Mouse (Mus musculus) urinary bladder, adult 18-20 months (tissue): Measurements from ENCODE around the gene Map2k6.

Experiments used
- DNase-seq, 2 experiments: peaks; one replicate each; pipeline ENCODE4 v3.0.0; 2022; ENCODE audit warnings: low spot score in 2 of 2, mixed read lengths in 2 of 2

Gene Map2k6

DNA sequence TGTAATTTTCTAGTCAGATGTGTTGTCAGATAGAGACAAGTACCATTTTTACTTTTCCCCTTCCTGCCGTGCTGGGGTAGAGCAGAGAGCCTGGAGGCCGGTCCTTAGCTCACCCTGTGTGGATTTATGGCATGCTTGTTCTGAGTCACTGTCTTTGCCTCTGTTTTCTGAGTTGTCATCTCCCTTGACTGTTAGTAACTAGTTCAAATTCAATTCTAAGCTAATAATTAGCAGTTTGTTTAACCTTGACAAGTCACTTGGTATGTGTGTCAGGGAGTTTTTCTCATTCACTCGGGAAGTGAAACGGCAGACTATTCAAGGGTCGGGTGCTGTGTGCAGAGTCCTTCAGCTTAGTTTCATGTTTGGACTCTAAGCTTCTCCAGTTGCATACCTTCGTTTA lies 86.2 kb downstream of the Map2k6 start:
- no peak for DNase-seq

DNA sequence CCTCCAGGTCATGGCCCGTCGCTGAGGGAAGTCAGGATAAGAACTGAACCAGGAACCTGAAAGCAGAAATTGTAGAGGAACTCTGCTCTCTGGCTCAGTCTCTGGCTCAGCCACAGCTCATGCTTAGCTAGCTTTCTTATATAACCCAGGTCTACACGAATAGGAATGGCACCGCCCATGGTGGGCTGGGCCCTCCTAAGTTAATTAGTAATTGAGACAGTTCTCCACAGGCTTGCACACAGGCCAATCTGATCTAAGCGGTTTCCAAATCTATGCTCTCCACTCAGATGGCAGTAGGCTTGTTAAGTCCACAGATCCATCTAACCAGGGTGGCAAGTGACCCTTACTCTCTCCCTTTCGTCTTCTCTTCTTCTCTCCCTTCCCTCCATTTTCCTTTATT lies 88.9 kb downstream of the Map2k6 start:
- DNase-seq, result no peak

- no peak for DNase-seq
These were observed 89.4 kb downstream of the Map2k6 start for GRCm38 (mm10) chr11:110488301-110488700.

DNA sequence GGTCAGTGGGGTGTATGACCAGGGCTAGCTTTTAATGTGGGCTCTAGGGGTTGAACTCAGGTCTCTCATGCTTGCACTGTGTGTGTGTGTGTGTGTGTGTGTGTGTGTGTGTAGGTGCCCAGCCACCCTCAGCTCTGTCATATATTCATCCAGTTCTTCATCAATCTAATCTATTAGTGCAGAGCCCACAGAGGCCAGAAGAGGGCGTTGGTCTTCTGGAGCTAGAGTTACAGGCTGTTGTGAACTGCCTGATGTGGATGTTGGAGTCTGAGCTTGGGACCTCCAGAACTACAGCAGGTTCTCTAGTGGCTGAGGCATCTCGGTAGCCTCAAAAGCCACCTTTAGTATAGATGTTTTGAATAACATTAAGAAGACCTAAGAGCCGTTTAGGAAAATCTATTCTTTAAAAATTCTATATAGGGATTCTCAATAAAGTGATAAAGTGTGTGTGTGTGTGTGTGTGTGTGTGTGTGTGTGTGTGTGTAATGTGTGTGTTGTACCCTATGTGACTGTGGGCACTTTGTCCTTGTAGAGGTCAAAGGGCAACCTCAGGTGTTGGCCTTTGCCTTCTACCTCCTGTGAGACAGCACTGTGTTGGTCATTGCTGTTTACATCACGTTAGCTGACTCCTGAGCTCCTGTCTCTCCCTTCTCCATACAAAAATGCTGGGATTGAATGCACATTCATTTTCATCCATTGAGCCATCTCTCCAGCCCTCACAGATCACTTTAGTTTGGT lies 96.6 kb downstream of the Map2k6 start:
- DNase-seq, result no peak

- no peak for DNase-seq
These were observed 97.1 kb downstream of the Map2k6 start for GRCm38 (mm10) chr11:110496061-110496446.

DNA sequence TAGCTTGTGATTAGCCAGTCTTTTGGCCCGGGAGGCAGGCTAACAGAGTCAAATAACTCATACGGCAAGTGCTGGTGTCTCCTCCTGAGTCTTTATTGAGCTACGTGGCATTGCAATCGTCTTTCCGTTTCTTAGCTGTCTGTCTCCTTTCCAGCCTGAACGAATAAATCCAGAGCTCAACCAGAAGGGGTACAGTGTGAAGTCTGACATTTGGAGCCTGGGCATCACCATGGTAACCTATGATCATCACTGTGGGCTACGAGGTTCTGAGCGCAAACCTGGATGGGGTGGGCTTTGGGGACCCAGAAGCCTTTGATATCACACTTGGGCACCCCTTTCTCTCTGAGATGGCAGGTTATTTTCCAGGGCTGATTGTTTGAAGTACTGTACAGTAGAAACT lies 98.8 kb downstream of the Map2k6 start:
- no peak for DNase-seq

DNA sequence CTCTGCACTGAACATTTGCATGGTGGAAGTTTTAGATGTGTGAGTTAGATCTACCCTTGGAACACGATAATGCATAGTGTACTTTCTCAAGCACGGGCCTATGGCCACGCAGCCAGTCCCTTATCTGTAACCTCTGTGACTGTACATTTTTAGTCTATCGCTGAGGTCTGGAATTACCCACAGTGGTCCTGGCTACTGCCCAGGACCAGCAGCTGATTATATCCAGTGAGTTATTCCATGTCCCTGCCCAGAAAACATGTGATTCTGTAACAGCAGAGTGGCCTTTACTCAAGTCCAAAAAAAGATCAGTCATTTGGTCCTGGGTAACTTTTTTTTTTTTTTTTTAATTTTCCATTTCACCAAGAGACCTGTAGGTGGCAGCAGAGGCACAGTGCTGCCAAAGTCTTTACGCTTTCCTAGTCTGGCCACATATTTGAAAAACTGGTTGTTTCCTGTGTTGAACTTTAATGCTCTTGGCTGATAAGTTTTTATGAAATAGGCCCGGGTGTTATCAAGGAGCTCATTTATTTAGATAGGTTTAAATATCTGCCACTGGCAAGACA lies 99.8 kb downstream of the Map2k6 start:
- no peak for DNase-seq

- no peak for DNase-seq
These were observed 104.2 kb downstream of the Map2k6 start for GRCm38 (mm10) chr11:110502937-110503670.

- no peak for DNase-seq
These were observed 112.5 kb downstream of the Map2k6 start for GRCm38 (mm10) chr11:110511466-110511865.

DNA sequence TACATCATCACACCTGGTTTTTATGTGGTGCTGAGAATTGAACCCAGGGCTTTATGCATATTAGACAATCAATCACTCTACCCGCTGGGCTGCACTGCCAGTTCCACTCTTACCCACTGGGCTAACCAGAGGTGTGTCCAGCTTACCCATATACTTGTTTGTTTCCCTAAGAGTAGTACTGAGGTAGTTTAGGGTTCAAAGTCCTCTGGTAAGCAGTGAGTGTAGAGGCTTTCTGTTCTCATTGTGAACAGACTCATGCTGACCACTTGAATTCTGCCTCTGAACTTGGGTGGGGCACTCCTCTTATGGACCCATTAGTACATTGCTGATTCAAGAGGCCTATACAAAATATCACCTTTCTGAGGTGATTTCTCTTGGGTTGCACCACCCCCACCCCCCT lies 119.7 kb downstream of the Map2k6 start:
- DNase-seq, result no peak

DNA sequence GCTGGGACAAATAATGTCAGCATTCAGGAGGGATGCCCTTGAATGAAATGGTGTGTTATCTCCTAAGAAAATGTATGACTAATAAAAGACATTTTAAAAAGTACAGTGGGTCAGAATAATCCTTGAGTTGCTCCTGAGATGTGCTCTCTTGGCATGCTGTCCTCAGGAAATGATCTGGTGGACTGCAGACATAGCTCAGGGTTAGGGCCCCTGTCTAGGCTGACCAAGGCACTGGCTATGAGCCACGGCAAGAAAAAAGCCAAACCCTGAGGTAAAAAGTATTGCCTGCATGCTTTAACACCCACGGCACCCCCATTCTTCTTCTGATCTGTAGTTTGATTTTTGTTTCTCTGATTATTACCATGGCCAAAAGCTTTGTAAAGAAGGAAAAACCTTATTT lies 124.0 kb downstream of the Map2k6 start:
- no peak for DNase-seq

DNA sequence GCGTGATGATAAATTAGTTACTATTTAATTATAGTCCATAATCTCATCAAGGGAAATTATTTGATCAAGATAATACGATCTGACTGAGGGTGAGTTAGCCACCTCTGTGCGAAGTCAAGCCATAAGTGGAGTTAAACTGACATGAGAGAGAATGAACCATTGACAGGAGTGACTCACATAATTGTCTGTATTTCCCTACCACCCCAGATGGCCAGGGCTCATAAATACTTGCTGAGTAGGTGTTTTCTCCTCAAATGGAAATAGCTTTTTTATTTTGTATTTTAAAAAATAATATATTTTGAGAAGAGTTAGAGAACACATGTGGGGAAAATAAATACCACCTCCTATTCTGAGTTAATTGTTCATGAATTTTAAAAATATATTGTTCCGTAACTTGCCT lies 127.2 kb downstream of the Map2k6 start:
- DNase-seq, result no peak

GRCm38 (mm10) chr11:110531087-110531486 lies 132.2 kb downstream of the Map2k6 start:
- DNase-seq, result no peak

GRCm38 (mm10) chr11:110534856-110535255 lies 135.9 kb downstream of the Map2k6 start:
- DNase-seq, result no peak

DNA sequence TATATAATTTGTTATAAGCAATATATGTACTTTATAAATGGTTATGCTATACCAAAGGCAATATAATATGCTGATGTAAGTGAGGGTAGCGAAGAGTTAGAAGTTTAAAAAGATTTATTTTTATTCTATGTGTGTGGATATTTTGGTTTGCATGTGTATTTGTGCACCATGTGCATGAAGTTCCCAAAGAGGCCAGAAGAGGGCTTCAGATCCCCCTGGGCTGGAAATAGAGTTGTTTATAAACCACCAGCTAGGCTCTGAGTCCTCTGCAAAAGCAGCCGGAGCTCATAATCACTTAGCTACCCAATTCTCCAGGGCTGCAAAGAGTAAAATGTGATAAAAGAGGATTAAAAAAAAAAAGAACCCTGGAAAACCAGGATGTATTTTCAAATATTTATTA lies 137.6 kb downstream of the Map2k6 start:
- no peak for DNase-seq

GRCm38 (mm10) chr11:110537602-110538001 lies 138.7 kb downstream of the Map2k6 start:
- DNase-seq, result peak; percentile 30 to 37

- DNase-seq, result no peak
These were observed 139.3 kb downstream of the Map2k6 start for GRCm38 (mm10) chr11:110538206-110538605.

GRCm38 (mm10) chr11:110541933-110542332 lies 143.0 kb downstream of the Map2k6 start:
- DNase-seq, result no peak

GRCm38 (mm10) chr11:110544419-110545210 lies 145.7 kb downstream of the Map2k6 start:
- DNase-seq, result no peak

GRCm38 (mm10) chr11:110545416-110545815 lies 146.5 kb downstream of the Map2k6 start:
- DNase-seq, result no peak

GRCm38 (mm10) chr11:110551471-110551967 lies 152.6 kb downstream of the Map2k6 start:
- DNase-seq, result no peak
